Mouse (Mus musculus): Measurements from ENCODE around the gene Pitpnb.

Pitpnb gene

GRCm38 (mm10) chr5:111356811-111357617, 26.5 kb downstream of the Pitpnb start:
- DNase-seq = no peak

- DNase-seq = no peak
Observed at GRCm38 (mm10) chr5:111360546-111360945, 30.0 kb downstream of the Pitpnb start.

- DNase-seq = no peak
Observed at GRCm38 (mm10) chr5:111361058-111361457, 30.5 kb downstream of the Pitpnb start.

- DNase-seq = no peak
Observed at GRCm38 (mm10) chr5:111361846-111362245, 31.3 kb downstream of the Pitpnb start.

GRCm38 (mm10) chr5:111363446-111364062, 33.0 kb downstream of the Pitpnb start:
- no peak for DNase-seq

GRCm38 (mm10) chr5:111364533-111364932, 34.0 kb downstream of the Pitpnb start:
- DNase-seq = no peak

GRCm38 (mm10) chr5:111366140-111366539, 35.6 kb downstream of the Pitpnb start:
- DNase-seq = no peak

- DNase-seq = no peak
Observed at GRCm38 (mm10) chr5:111367937-111368517, 37.5 kb downstream of the Pitpnb start.

- DNase-seq = no peak
Observed at GRCm38 (mm10) chr5:111368576-111368975, 38.0 kb downstream of the Pitpnb start.

- DNase-seq = peak; percentile 64
Observed at GRCm38 (mm10) chr5:111375616-111376015, 45.1 kb downstream of the Pitpnb start.

- no peak for DNase-seq
Observed at GRCm38 (mm10) chr5:111376276-111377020, 45.9 kb downstream of the Pitpnb start.

GRCm38 (mm10) chr5:111378126-111378993, 47.8 kb downstream of the Pitpnb start:
- DNase-seq = peak; percentile 41

- no peak for DNase-seq
Observed at GRCm38 (mm10) chr5:111383335-111383734, 52.8 kb downstream of the Pitpnb start.

GRCm38 (mm10) chr5:111390911-111391310, 60.3 kb downstream of the Pitpnb start:
- DNase-seq = no peak

- DNase-seq = no peak
Observed at GRCm38 (mm10) chr5:111391485-111391884, 60.9 kb downstream of the Pitpnb start.

GRCm38 (mm10) chr5:111393346-111394197, 63.0 kb downstream of the Pitpnb start:
- DNase-seq = peak; percentile 63

- no peak for DNase-seq
Observed at GRCm38 (mm10) chr5:111394198-111395053, 63.9 kb downstream of the Pitpnb start.

GRCm38 (mm10) chr5:111395771-111396170, 65.2 kb downstream of the Pitpnb start:
- no peak for DNase-seq

- no peak for DNase-seq
Observed at GRCm38 (mm10) chr5:111396199-111396598, 65.6 kb downstream of the Pitpnb start.

GRCm38 (mm10) chr5:111398471-111398870, 67.9 kb downstream of the Pitpnb start:
- DNase-seq = no peak
